Mouse (Mus musculus) gastrocnemius, adult 2 months (tissue): ENCODE data around the gene Dlat. TPM values are rescaled to one million over a fixed set of nuclear protein-coding genes. Genes with fewer than 3 reads are reported as not detected.
"Not testable (repeated sequence)": the region's sequence is repeated elsewhere in the genome, so short reads cannot be mapped to it uniquely, and the experiment has no call there.

Experiments
- DNase-seq: peaks from one replicate; pipeline ENCODE4 v3.0.0; 2022
- H3K27ac ChIP-seq: fragments of 200-600 bp; 2 replicates; pipeline ENCODE4 v1.8.1; 2022; ENCODE audit warnings: mild to moderate bottlenecking
- H3K4me3 ChIP-seq: fragments of 200-600 bp; 2 replicates; pipeline ENCODE4 v1.8.1; 2022; ENCODE audit warnings: mild to moderate bottlenecking, moderate library complexity
- CTCF ChIP-seq: fragments of 200-600 bp; IDR thresholded peaks from 2 replicates; pipeline ENCODE4 v1.8.1; 2022; ENCODE audit warnings: antibody characterized with exemption, mild to moderate bottlenecking, moderate library complexity
- intact Hi-C: fragments of 180-260 bp; cut with DNase I; formaldehyde crosslinking; loops from one replicate; pipeline ENCODE4 v1.15.1; 2025
- total RNA-seq, 2 experiments: library from RNA; stranded (reverse); gene quantifications; 2 replicates each; pipeline ENCODE4 v1.2.3; 2021

Gene Dlat
- total RNA-seq, 2 experiments from 2014 or later, result 170 to 247 TPM

- peak; percentile 59 for DNase-seq
- H3K4me3 ChIP-seq, result no peak overlapping the region
- H3K27ac ChIP-seq, result peak overlapping the region; percentile 53; the same call in 1 of the 2 replicates
- TF ChIP-seq CTCF, result no peak
- intact Hi-C loops, result no loop called here
These were observed 12.7 kb downstream of the Dlat start for GRCm38 (mm10) chr9:50646826-50647370.

DNA sequence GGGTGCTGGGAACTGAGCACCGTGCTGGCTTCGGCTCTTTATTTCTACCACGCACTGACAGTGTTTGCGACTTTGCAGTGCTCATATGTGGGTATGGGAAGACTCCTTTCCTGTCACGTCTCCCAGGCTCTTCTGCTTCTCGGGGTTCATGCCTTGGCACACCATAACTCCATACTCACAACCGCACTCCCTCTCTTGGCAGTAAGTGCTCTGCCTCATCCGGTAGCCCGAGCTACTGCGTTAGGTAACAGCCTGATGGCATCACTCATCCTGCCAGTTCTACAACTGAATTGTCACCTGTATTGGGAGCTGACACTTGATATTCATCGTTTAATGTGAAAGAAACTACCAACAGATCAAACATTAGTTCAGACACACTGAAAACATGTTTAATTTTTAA lies 25.3 kb downstream of the Dlat start:
- no peak for DNase-seq
- no peak overlapping the region for H3K27ac ChIP-seq
- H3K4me3 ChIP-seq, result no peak overlapping the region
- intact Hi-C loops, result no loop called here
- TF ChIP-seq CTCF, result no peak

DNA sequence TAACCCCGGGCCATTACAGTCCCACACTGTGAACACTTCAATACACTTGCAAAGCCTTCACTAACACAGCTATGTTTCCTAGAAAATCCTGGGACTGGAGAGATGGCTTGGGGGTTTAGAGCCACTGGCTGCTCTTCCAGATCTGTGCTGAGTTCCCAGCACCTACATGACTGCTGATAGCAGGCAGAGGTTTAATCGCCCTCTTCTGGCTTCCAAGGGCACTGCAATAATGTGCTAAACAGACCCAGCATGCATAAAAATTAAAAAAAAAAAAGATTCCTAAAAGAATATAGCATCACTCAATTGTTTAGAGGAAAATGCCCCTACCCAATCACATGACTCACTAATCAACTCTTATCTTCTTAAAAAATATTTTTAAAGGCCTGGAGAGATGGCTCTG lies 26.5 kb downstream of the Dlat start:
- TF ChIP-seq CTCF, result peak; percentile 44
- Histone ChIP-seq H3K27ac (no peak overlapping the region), H3K4me3 (no peak overlapping the region)
- intact Hi-C loops, result no loop called here
- DNase-seq, result no peak

DNA sequence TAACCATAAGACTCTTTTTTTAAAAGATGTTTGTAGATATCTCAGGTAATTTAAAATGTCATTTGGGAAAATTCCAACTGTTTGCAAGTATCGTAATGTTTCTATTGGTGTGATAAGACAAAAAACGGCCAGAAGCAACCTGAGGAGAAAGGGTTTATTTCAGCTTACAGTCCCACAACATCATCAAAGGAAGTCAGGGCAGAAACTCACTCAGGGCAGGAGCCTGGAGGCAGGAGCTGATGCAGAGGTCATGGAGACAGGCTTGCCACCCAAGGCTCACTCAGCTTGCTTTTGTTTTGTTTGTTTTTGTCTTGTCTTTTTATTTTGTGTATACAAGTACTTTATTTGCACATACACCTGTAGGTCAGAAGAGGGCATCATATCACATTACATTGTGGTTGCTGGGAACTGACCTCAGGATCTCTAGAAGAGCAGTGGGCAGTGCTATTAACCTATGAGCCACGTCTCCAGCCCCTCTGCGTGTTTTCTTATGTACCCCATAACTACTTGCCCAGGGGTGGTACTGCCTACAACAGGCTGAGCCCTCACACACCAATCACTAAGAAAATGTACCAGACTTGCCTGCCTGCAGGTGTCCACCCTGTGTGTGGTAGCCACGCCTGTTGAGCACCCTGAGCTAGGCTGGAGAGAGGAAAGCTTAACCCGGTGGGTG lies 27.4 kb downstream of the Dlat start:
- TF ChIP-seq CTCF, result peak; percentile 11; the same call in 1 of the 2 replicates
- Histone ChIP-seq H3K4me3 (no peak overlapping the region), H3K27ac (no peak overlapping the region)
- no peak for DNase-seq
- intact Hi-C loops, result loop anchor here (1.0 kb wide), 1 partner anchor 8 kb away; no protein-coding TSS in a partner anchor

GRCm38 (mm10) chr9:50630903-50631302 lies 28.7 kb downstream of the Dlat start:
- H3K4me3 ChIP-seq, DNase-seq, H3K27ac ChIP-seq, intact Hi-C loops: not testable (repeated sequence)

GRCm38 (mm10) chr9:50617794-50618330 lies 41.7 kb downstream of the Dlat start:
- no peak for DNase-seq
- intact Hi-C loops, result loop anchor here (5.0 kb wide), 1 partner anchor 39 kb away; the partner anchor contains the start of gene Dlat
- peak overlapping the region; percentile 94 for H3K27ac ChIP-seq
- TF ChIP-seq CTCF, result no peak
- H3K4me3 ChIP-seq, result peak overlapping the region; percentile 98

- peak; percentile 30 for TF ChIP-seq CTCF
- H3K4me3 ChIP-seq, result peak within 1 kb of the TSS; percentile 98
- DNase-seq, result peak; percentile 88
- H3K27ac ChIP-seq, result peak within 1 kb of the TSS; percentile 94
- intact Hi-C loops, result loop anchor here (5.0 kb wide), 1 partner anchor 40 kb away; the partner anchor contains the start of gene Dlat
These were observed 42.6 kb downstream of the Dlat start, which contains the start of the genes Pih1d2 and Nkapd1 for GRCm38 (mm10) chr9:50616766-50617603. Gene Pih1d2, plus strand, starts transcription at chr9:50617321. Gene Nkapd1, minus strand, starts transcription at chr9:50617464.

DNA sequence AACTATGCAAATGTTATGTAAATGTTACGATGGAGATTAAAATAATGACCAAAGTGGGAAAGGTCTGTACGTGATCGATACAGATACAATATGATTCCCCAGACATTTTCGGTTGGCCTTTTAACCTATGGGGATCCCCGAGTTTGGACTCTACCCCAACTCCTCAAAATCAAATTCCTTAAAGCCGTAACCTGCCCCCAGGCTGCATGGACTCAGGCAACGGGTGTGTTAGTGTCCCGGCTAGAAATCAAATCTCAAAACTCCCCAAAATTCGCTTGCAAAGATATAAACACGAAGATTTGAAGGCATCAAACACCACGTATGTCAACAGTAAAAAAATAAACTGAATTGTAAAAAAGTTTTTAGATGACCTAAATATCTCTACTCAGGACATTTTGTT lies 43.4 kb downstream of the Dlat start:
- Histone ChIP-seq H3K27ac (peak overlapping the region; percentile 94), H3K4me3 (peak overlapping the region; percentile 98)
- no peak for DNase-seq
- no peak for TF ChIP-seq CTCF
- intact Hi-C loops, result loop anchor here (5.0 kb wide), 1 partner anchor 41 kb away; the partner anchor contains the start of gene Dlat

- H3K27ac ChIP-seq, result no peak overlapping the region
- H3K4me3 ChIP-seq, result no peak overlapping the region
- no peak for TF ChIP-seq CTCF
- intact Hi-C loops, result no loop called here
- no peak for DNase-seq
These were observed 47.5 kb downstream of the Dlat start for GRCm38 (mm10) chr9:50612115-50612514.

DNA sequence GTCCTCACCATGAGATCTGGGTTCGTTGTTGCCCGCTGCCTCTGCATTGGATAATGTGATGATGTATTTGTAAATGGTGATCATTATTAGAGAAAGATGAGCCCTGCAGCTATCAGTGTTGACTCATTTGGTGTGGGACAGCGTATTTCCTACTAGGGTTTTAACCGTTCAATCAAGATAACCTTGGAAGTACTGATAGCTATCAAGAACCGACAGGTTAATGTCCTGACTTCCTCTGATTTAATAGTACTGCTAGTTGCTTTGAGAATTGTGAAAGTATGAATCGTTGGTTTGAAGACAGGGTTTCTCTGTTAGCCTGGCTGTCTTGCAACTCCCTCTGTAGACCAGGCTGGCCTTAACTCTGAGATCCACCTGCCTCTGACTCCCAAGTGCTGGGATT lies 55.2 kb downstream of the Dlat start:
- no peak for DNase-seq
- intact Hi-C loops, result no loop called here
- H3K27ac ChIP-seq, result peak overlapping the region; percentile 98
- peak overlapping the region; percentile 77 for H3K4me3 ChIP-seq
- no peak for TF ChIP-seq CTCF

- TF ChIP-seq CTCF, result peak; percentile 28; the same call in 1 of the 2 replicates
- peak overlapping the region; percentile 98 for H3K27ac ChIP-seq
- intact Hi-C loops, result no loop called here
These were observed 55.6 kb downstream of the Dlat start for GRCm38 (mm10) chr9:50603998-50604324.

DNA sequence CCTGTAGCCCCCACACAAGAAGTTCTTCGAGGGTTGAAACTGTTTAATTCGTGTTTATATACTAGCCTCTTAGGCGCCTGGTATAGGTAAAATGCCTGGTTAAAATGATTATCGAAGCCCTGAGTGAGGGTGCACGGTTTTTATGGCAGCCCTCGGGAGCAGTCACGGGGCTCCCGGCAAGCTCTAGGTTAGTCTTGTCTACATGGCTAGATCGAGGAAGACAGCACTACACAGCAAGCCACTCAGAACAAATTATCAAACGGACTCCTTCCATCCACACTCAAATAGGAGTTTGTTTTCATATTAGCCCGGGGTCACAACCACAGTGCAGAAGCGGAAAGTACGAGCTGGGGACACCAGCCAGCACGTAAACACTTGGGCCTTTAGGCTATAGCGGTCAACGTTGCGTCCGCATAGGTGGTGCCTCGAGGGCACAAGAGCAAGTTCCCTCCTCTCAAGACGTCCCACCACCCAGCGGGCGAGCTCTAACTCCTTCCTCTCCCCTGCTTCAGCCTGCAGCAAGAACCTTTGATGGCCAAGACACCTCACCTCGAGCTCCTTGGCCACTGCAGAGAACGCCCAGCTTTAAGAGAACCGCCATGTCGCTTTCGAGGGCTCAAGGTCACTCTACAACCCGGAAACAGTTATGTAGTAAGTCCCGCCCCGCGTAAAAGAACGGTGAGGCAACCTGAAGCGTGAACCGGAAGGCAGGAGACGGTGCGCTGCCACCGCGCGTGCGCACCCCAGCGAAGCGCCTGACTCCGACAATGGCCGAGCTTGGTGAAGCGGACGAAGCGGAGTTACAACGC lies 56.2 kb downstream of the Dlat start, which contains the start of the genes Sdhd and Timm8b:
Gene Sdhd (minus strand): TSS at position 624 of the 809 bp plus-strand sequence.
Gene Timm8b (plus strand): TSS at position 722 of the 809 bp plus-strand sequence.
- intact Hi-C loops, result no loop called here
- TF ChIP-seq CTCF, result no peak
- peak; percentile 95 for DNase-seq
- peak within 1 kb of the TSS; percentile 77 for H3K4me3 ChIP-seq
- peak within 1 kb of the TSS; percentile 98 for H3K27ac ChIP-seq

More at GRCm38 (mm10) chr9:50603998-50604324, 55.6 kb downstream of the Dlat start:
- peak overlapping the region; percentile 77 for H3K4me3 ChIP-seq
- no peak for DNase-seq
